Mouse (Mus musculus): ENCODE measurements at regions not wholly inside any gene's neighbourhood (a gene's known extent, or its start where the extent isn't known, plus 50 kb on each side); places are given as distances from the start of the nearest gene placed in this dataset.

- DNase-seq (ENCODE audit: low spot score), result no peak
These were observed 721.7 kb upstream of the Cited2 start for GRCm38 (mm10) chr10:17001320-17001719.

- DNase-seq (ENCODE audit: low spot score), result no peak
These were observed 719.7 kb upstream of the Cited2 start for GRCm38 (mm10) chr10:17003123-17003849.

GRCm38 (mm10) chr10:17008683-17009082 is 714.3 kb upstream of the Cited2 start:
- no peak for DNase-seq (ENCODE audit: low spot score)

- no peak for DNase-seq (ENCODE audit: low spot score)
These were observed 713.0 kb upstream of the Cited2 start for GRCm38 (mm10) chr10:17010047-17010446.

- DNase-seq (ENCODE audit: low spot score), result no peak
These were observed 711.1 kb upstream of the Cited2 start for GRCm38 (mm10) chr10:17011876-17012275.

- DNase-seq (ENCODE audit: low spot score), result no peak
These were observed 710.5 kb upstream of the Cited2 start for GRCm38 (mm10) chr10:17012541-17012975.

GRCm38 (mm10) chr10:17014826-17015225 is 708.2 kb upstream of the Cited2 start:
- DNase-seq (ENCODE audit: low spot score), result no peak

- no peak for DNase-seq (ENCODE audit: low spot score)
These were observed 706.2 kb upstream of the Cited2 start for GRCm38 (mm10) chr10:17016854-17017253.

GRCm38 (mm10) chr10:17022216-17023158 is 700.5 kb upstream of the Cited2 start:
- no peak for DNase-seq (ENCODE audit: low spot score)

- DNase-seq (ENCODE audit: low spot score), result no peak
These were observed 699.3 kb upstream of the Cited2 start for GRCm38 (mm10) chr10:17023571-17024293.

- no peak for DNase-seq (ENCODE audit: low spot score)
These were observed 698.7 kb upstream of the Cited2 start for GRCm38 (mm10) chr10:17024294-17024665.

- DNase-seq (ENCODE audit: low spot score), result no peak
These were observed 687.9 kb upstream of the Cited2 start for GRCm38 (mm10) chr10:17034892-17035775.

- DNase-seq (ENCODE audit: low spot score), result no peak
These were observed 684.6 kb upstream of the Cited2 start for GRCm38 (mm10) chr10:17038259-17039043.

GRCm38 (mm10) chr10:17042090-17042489 is 680.9 kb upstream of the Cited2 start:
- no peak for DNase-seq (ENCODE audit: low spot score)

- no peak for DNase-seq (ENCODE audit: low spot score)
These were observed 680.0 kb upstream of the Cited2 start for GRCm38 (mm10) chr10:17042973-17043372.

- no peak for DNase-seq (ENCODE audit: low spot score)
These were observed 676.3 kb upstream of the Cited2 start for GRCm38 (mm10) chr10:17046765-17047164.

GRCm38 (mm10) chr10:17072906-17073305 is 650.1 kb upstream of the Cited2 start:
- DNase-seq (ENCODE audit: low spot score), result no peak

- no peak for DNase-seq (ENCODE audit: low spot score)
These were observed 649.0 kb upstream of the Cited2 start for GRCm38 (mm10) chr10:17074013-17074401.

- no peak for DNase-seq (ENCODE audit: low spot score)
These were observed 648.5 kb upstream of the Cited2 start for GRCm38 (mm10) chr10:17074402-17075027.

- no peak for DNase-seq (ENCODE audit: low spot score)
These were observed 647.9 kb upstream of the Cited2 start for GRCm38 (mm10) chr10:17075147-17075546.
